Mouse (Mus musculus) CD4-positive naive resting alpha-beta T cell, adult 76 days (primary cell): ENCODE measurements around the gene Npdc1. TPM values are rescaled to one million over a fixed set of nuclear protein-coding genes. Genes with fewer than 3 reads are reported as not detected.

Experiments
- total RNA-seq: library from RNA; stranded (reverse); gene quantifications from one replicate; pipeline ENCODE4 v1.2.4, GENCODE M21; 2023

Gene Npdc1
- total RNA-seq = 2.2 TPM

GRCm38 (mm10) chr2:25399051-25399450, at the start of gene Npdc1:
Gene Npdc1, plus strand, starts transcription at chr2:25399351.

GRCm38 (mm10) chr2:25356208-25357079, 42.7 kb upstream of the Npdc1 start, which contains the start of gene Dpp7:
Gene Dpp7, minus strand, starts transcription at chr2:25356359.

GRCm38 (mm10) chr2:25365091-25365761, 33.9 kb upstream of the Npdc1 start, which contains the start of gene Uap1l1:
Gene Uap1l1, minus strand, starts transcription at chr2:25365682.

GRCm38 (mm10) chr2:25371764-25372643, 27.1 kb upstream of the Npdc1 start, which contains the start of gene Sapcd2:
Gene Sapcd2, plus strand, starts transcription at chr2:25372321.

GRCm38 (mm10) chr2:25395721-25396596, 3.2 kb upstream of the Npdc1 start, which contains the start of gene Entpd2:
Gene Entpd2, plus strand, starts transcription at chr2:25395874.

GRCm38 (mm10) chr2:25422587-25423410, 23.6 kb downstream of the Npdc1 start, which contains the start of gene Fut7:
Gene Fut7, plus strand, starts transcription at chr2:25423267.

GRCm38 (mm10) chr2:25428442-25429236, 29.5 kb downstream of the Npdc1 start, which contains the start of gene Abca2:
Gene Abca2, plus strand, starts transcription at chr2:25428703.

GRCm38 (mm10) chr2:25456205-25456953, 57.2 kb downstream of the Npdc1 start, which contains the start of gene Clic3:
Gene Clic3, plus strand, starts transcription at chr2:25456838.

Other genes starting within 250 kb of the Npdc1 start
- 7.0 TPM for gene Nrarp, start 218.6 kb upstream of the Npdc1 start, total RNA-seq
- gene Tor4a, start 202.5 kb upstream of the Npdc1 start, total RNA-seq = 14.4 TPM
- 53.8 TPM for gene Nelfb, start 187.9 kb upstream of the Npdc1 start, total RNA-seq
- not detected for gene Stpg3, start 184.7 kb upstream of the Npdc1 start, total RNA-seq
- gene Fam166a, start 180.6 kb upstream of the Npdc1 start, total RNA-seq = not detected
- 103 TPM for gene Tubb4b, start 174.6 kb upstream of the Npdc1 start, total RNA-seq
- gene Slc34a3, start 165.0 kb upstream of the Npdc1 start, total RNA-seq = not detected
- not detected for gene Rnf224, start 162.6 kb upstream of the Npdc1 start, total RNA-seq
- 0.50 TPM for gene Rnf208, start 157.1 kb upstream of the Npdc1 start, total RNA-seq
- not detected for gene Cysrt1, start 156.9 kb upstream of the Npdc1 start, total RNA-seq
- 12.5 TPM for gene AL732309.1, start 152.5 kb upstream of the Npdc1 start, total RNA-seq
- 19.2 TPM for gene Tmem203, start 143.9 kb upstream of the Npdc1 start, total RNA-seq
- 19.1 TPM for gene Tprn, start 136.7 kb upstream of the Npdc1 start, total RNA-seq
- gene Ssna1, start 126.9 kb upstream of the Npdc1 start, total RNA-seq = 29.1 TPM
- gene Anapc2, start 126.9 kb upstream of the Npdc1 start, total RNA-seq = 100 TPM
- gene Tmem210, start 111.2 kb upstream of the Npdc1 start, total RNA-seq = not detected
- not detected for gene Lrrc26, start 109.4 kb upstream of the Npdc1 start, total RNA-seq
- not detected for gene Grin1, start 80.2 kb upstream of the Npdc1 start, total RNA-seq
- gene Man1b1, start 67.0 kb upstream of the Npdc1 start, total RNA-seq = 44.3 TPM
- 16.8 TPM for gene Dpp7, start 43.0 kb upstream of the Npdc1 start, total RNA-seq
- 5.7 TPM for gene Uap1l1, start 33.7 kb upstream of the Npdc1 start, total RNA-seq
- 1.1 TPM for gene Sapcd2, start 27.0 kb upstream of the Npdc1 start, total RNA-seq
- gene Entpd2, start 3.5 kb upstream of the Npdc1 start, total RNA-seq = not detected
- 0.67 TPM for gene Fut7, start 23.9 kb downstream of the Npdc1 start, total RNA-seq
- gene Abca2, start 29.4 kb downstream of the Npdc1 start, total RNA-seq = 67.3 TPM
- gene Clic3, start 57.5 kb downstream of the Npdc1 start, total RNA-seq = not detected
- 74.0 TPM for gene Paxx, start 61.7 kb downstream of the Npdc1 start, total RNA-seq
- gene Ptgds, start 70.7 kb downstream of the Npdc1 start, total RNA-seq = not detected
- gene Lcn12, start 94.6 kb downstream of the Npdc1 start, total RNA-seq = not detected
- gene Fbxw5, start 101.4 kb downstream of the Npdc1 start, total RNA-seq = 61.4 TPM
- 0.50 TPM for gene C8g, start 102.4 kb downstream of the Npdc1 start, total RNA-seq
- gene Traf2, start 147.6 kb downstream of the Npdc1 start, total RNA-seq = 35.1 TPM
- 98.0 TPM for gene Edf1, start 158.5 kb downstream of the Npdc1 start, total RNA-seq
- gene Mamdc4, start 175.5 kb downstream of the Npdc1 start, total RNA-seq = 2.7 TPM
- gene Phpt1, start 175.9 kb downstream of the Npdc1 start, total RNA-seq = 25.7 TPM
- gene Ajm1, start 182.4 kb downstream of the Npdc1 start, total RNA-seq = 0.38 TPM
- 100 TPM for gene Rabl6, start 209.2 kb downstream of the Npdc1 start, total RNA-seq
- gene Ccdc183, start 218.3 kb downstream of the Npdc1 start, total RNA-seq = not detected
- gene Tmem141, start 222.7 kb downstream of the Npdc1 start, total RNA-seq = 0.79 TPM
- 7.5 TPM for gene Fcna, start 228.7 kb downstream of the Npdc1 start, total RNA-seq